Mouse (Mus musculus): ENCODE data around the gene Pde1b. TPM values are rescaled to one million over a fixed set of nuclear protein-coding genes. Genes with fewer than 3 reads are reported as not detected.

Pde1b gene
- total RNA-seq, 2 experiments from 2014 or later = 8.2 to 13.2 TPM

DNA sequence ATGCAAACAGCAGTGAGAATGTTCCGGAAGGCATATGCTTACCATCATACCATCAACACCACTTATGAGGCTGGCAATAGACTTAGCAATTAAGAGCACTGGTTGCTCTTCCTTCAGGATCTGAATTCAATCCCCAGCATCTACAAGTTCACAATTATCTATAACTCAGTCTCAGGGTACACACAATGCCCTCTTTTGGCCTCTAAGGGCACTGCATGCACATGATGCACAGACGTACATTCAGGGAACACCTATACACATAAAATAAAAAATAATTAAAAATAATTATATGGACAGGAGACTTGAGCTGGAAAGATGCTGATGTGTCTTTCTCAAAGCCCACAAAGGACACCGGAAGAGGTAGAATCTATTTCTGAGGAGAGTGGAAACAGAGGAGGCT is 45.1 kb downstream of the Pde1b start:
- no peak for ATAC-seq (ENCODE audit: poor library complexity, severe bottlenecking)

DNA sequence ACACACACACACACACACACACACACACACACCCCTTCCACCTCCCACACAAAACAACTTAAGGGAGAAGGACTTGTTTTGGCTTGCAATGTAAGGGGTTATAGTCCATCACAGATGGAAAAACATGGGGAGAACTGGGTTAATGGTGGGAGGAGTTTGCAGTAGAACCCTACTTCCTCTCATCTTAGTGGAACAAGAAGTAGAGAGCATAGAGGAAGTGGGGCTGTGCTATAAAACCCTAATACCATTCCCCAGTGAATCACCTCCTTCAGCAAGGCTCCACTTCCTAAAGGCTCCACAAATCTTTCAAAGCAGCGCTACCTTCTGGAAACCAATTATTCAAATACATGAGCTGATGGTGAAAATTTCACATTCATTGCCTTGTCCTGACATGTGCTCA is 46.6 kb downstream of the Pde1b start:
- peak; percentile 51 for ATAC-seq (ENCODE audit: poor library complexity, severe bottlenecking)

DNA sequence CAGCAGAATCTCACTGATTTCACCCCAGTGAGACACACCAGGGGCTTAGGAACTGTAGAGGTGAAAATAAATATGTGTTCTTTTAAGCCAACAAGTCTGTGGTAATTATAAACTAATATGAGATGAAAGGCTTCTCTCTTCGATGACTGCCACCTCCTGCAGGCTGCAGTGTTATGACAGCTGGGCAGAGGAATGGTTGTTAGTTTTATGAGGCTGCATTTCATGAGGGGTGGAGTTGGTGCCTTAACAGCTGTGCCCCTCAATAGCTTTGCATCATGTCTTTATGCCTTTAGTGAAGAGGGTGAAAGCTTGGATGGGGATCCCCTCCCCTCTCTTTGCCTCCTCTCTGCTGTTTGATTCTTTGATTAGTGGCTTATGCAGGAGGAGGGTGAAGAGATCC is 48.2 kb downstream of the Pde1b start:
- no peak for ATAC-seq (ENCODE audit: poor library complexity, severe bottlenecking)

DNA sequence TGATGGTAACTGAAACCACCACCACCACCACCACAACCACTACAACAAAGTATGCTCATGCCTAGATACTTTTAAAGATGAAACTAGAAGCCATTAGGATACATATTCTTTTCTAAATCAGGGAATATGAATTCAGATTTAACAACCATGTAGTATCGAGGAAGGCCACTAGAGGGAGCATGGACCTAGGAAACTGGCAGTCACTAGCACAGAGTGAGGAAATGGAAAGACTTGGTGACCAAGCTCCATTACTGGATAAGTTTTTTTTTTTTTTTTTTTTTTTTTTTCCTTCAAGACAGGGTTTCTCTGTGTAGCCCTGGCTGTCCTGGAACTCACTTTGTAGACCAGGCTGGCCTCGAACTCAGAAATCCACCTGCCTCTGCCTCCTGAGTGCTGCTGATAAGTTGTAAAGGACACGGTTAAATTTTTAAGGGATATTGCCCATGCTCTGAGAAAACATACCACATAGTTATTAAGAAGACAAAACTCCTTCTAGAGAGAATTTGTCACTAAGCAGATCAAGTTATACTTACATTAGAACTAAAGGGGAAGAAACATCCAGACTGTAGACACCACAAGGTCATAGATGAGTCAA is 49.4 kb downstream of the Pde1b start:
- ATAC-seq (ENCODE audit: poor library complexity, severe bottlenecking) = peak; percentile 76

DNA sequence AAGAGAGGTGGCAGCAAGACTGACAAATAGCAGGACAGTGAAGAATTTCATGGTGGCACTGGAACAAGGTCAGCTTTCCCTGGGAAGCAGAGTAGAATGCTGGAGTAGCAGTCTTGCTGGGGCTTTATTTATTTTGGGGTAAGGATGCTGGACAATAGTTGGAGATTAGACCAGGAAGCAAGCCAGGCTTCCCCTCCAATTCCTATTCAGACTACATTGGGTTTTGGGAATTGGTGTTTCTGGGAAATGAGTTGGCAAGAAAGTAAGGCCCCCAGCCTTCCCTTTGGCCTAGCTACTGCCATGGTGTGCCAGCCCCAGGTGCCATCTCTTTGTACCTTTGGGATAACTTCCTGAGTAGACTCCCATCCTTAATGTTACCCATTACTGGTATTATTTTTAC is 62.1 kb downstream of the Pde1b start, which contains the start of gene Glycam1:
TSS of gene Glycam1 (minus strand) at position 101 of the 400 bp plus-strand sequence.
- ATAC-seq (ENCODE audit: poor library complexity, severe bottlenecking) = no peak

Other genes with a start within 250 kb of the Pde1b start
- 205 and 258 TPM in 2 replicates for gene Nfe2, start 244.6 kb upstream of the Pde1b start, total RNA-seq (2015)
- gene Nfe2, start 244.6 kb upstream of the Pde1b start, total RNA-seq (2017) = 218 and 249 TPM in 2 replicates
- gene Copz1, start 230.3 kb upstream of the Pde1b start, total RNA-seq (2015) = 246 and 255 TPM in 2 replicates
- gene Copz1, start 230.3 kb upstream of the Pde1b start, total RNA-seq (2017) = 87.7 and 93.9 TPM in 2 replicates
- gene Gpr84, start 192.4 kb upstream of the Pde1b start, total RNA-seq (2015) = 2.9 and 3.8 TPM in 2 replicates
- gene Gpr84, start 192.4 kb upstream of the Pde1b start, total RNA-seq (2017) = 1.7 and 3.3 TPM in 2 replicates
- 35.8 and 40.1 TPM in 2 replicates for gene Zfp385a, start 162.9 kb upstream of the Pde1b start, total RNA-seq (2015)
- 6.8 and 9.4 TPM in 2 replicates for gene Zfp385a, start 162.9 kb upstream of the Pde1b start, total RNA-seq (2017)
- gene Itga5, start 136.3 kb upstream of the Pde1b start, total RNA-seq (2015) = 18.4 and 21.4 TPM in 2 replicates
- gene Itga5, start 136.3 kb upstream of the Pde1b start, total RNA-seq (2017) = 8.3 and 9.5 TPM in 2 replicates
- gene Gtsf1, start 72.6 kb upstream of the Pde1b start, total RNA-seq (2015) = 4.4 and 6.8 TPM in 2 replicates
- 1.3 and 1.5 TPM in 2 replicates for gene Gtsf1, start 72.6 kb upstream of the Pde1b start, total RNA-seq (2017)
- not detected in 2 replicates for gene Gtsf2, start 54.6 kb upstream of the Pde1b start, total RNA-seq (2015)
- not detected in 2 replicates for gene Gtsf2, start 54.6 kb upstream of the Pde1b start, total RNA-seq (2017)
- 133 and 136 TPM in 2 replicates for gene Nckap1l, start 49.2 kb upstream of the Pde1b start, total RNA-seq (2015)
- gene Nckap1l, start 49.2 kb upstream of the Pde1b start, total RNA-seq (2017) = 191 and 203 TPM in 2 replicates
- not detected in 2 replicates for gene Ppp1r1a, start 35.0 kb downstream of the Pde1b start, total RNA-seq (2015)
- not detected in 2 replicates for gene Ppp1r1a, start 35.0 kb downstream of the Pde1b start, total RNA-seq (2017)
- not detected in 2 replicates for gene Glycam1, start 62.0 kb downstream of the Pde1b start, total RNA-seq (2015)
- gene Glycam1, start 62.0 kb downstream of the Pde1b start, total RNA-seq (2017) = not detected in 2 replicates

Data from megakaryocyte, adult 5-6 weeks (primary cell).